Mouse (Mus musculus) right cerebral cortex, postnatal 10 days (tissue): ENCODE measurements at regions not wholly inside any gene's neighbourhood (a gene's known extent, or its start where the extent isn't known, plus 50 kb on each side); places are given as distances from the start of the nearest gene placed in this dataset.
A peak's percentile ranks its signal among the peaks of the same experiment; 100 is the strongest.

Experiments used
- DNase-seq, 2 experiments: peaks; one replicate each; pipeline ENCODE4 v3.0.0; 2021; ENCODE audit warnings: low spot score in 2 of 2

DNA sequence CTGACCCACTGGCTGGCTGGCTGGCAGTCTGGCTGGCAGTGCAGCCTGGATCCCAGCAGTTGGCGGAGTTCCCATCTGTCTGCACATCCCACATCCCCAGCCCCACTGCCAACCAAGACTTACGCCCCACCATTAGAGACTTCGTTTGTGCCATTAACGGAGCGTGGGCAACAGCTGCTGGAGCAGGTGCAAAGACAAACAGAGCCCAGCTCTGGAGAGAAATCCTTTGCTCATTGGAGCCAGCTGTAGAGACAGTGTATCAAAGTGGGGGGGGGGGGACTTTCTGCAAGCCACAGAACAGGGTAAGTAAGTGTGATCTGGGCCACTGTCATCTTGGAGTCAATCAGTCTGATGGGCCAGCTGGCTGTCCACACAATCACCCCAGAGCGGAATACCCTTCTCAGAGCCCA lies 52.3 kb downstream of the Rplp1 start:
- DNase-seq = peak; percentile 90 to 93

DNA sequence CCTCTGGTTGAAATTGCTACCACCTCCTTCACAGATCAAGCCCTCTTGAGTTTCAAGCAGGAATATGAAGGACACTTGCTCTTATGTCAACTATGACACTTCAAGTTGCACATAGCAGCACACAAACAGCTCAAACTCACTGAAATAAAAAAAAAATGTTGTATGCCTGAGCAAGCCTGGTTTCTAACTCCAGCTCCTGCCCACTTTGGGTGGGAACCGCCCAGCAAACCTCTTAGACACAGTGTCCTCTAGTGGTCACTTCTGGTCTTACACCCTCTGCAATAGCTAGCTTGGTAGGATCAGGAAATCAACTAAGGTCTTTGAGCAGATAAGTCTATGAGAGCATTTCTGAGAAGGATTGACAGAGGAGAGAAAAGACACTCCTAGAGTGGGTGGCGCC lies 54.2 kb downstream of the Rplp1 start:
- peak; percentile 70 to 80 for DNase-seq

DNA sequence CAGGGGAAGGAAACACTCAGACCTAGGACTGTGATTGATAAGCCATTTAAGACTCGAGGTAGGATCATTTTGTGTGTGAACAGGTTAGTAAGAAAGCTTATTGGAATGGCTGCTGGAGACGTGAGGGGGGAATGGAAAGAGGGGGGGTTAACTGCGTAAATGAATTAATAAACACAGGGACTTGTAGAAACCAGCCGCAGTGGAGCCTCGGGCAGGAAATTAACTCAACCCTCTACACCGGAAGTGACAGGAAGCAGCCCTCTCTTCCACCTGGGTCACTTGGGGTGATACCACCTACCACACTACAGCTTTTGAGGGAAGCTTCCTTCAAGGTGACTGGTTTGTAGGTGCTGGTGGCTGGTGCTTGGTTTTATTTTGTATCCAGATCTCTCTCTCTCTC lies 54.9 kb downstream of the Rplp1 start:
- DNase-seq = no peak

DNA sequence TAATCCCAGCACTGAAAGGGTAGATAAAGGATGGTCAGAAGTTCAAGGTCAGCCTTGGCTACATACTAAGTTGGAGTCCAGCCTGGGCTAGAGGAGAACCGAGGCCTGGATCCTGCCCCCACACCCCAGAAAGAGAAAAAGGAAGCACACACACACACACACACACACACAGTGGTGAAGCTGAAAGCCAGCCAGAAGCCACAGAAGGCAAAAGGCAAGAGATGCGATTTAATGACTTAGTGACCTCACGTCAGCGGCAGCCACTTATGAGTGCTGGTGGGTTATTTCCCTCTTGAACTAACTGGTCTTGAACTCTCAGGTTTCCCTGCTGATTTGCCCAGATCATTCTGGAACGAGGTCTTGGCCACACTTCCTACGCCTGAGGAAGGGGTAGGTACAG lies 56.5 kb downstream of the Rplp1 start:
- DNase-seq = no peak

DNA sequence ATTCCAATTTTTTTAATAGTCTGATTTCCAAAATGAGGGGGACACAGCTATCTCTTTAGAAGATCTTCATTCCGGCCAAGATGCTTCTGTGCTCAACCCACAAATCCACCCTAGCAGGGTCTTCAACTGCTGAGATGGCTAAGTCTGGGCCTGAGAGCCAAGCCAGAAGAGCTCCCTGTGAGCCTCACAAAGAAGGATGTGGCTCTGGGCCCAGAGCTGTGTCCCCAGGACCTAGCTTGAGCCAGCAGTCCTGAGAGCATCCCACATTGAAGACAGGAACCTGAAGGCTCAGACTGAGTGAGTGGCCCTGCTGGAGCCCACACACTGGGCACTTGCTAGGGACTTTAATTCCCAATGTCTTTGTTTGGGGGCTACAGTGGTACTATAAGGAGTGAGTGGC lies 57.7 kb downstream of the Rplp1 start:
- DNase-seq = no peak

DNA sequence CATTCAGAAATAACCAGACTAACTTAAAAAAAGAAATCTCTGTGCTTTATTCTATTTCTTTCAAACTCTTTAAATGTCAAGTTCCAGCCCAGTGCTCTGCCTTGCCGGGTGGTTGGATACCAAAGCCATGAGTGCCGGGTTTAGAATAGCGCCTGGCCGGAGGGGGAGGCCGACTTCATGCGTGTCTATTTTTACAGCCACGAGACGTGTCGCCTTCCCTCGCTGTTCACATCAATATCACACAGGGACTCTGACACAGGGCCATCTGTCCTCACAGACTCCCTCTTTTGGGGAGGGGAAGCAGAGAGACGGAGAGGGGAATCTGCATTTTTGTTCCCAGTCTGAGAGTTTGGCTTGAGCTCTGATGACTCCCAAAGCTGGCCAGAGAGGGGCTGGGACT lies 58.7 kb downstream of the Rplp1 start:
- peak; percentile 68 to 86 for DNase-seq

DNA sequence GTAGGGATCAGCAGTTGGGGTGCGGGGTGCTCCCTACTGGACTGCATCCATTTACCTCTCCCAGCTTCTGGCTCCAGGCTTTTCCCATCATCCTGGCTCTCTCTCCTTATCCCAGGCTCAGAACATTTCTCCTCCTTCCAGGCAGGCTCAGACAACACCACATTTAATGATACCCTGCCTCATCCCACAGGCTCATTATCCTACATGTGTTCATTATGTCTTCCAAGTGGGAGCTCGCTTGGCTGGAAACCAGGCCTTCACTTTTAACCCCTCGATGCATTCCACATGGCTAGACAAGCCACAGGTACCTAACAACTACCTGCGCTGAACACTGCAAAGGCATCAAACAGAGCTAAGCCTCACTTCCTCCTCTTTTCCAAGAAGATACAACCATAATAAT lies 60.5 kb downstream of the Rplp1 start:
- no peak for DNase-seq

DNA sequence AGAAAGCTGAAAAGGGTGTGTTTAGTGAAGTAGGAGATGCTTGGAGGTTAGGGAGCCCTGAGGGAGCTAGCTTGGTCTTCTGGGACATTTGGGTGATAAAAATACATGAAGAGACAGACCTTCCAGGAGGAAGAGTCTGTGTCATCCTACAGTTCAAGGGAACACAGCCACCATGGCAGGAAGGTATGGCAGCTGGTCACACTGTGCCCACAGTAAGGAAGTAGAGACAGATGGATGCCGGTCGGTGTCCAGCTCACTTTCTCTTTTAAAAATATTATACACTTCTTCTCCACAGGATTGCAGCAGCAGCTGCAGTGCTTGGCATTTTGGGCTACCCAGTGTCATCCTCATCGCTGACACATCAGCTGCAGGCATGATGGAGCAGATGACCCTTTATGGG lies 63.0 kb downstream of the Rplp1 start:
- DNase-seq = no peak

DNA sequence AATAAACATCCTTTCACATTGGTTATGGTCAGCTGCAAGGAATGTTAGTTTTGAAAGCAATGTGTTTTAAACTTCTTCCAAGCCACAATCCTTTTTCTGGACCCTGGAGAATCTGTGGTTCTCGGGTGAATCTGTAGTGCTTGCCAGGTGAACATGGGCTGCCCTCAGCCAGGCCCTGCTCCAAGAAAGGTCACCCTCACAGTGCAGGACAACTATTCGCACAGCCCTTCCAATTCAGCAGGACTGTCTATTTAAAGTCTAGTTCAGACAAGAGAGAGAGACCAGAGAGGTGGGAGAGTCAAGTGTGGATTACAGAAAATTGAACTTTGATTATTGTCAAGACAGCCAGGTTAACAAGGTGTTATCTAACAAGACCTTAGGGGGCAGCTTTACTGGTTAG lies 65.9 kb downstream of the Rplp1 start:
- no peak for DNase-seq

DNA sequence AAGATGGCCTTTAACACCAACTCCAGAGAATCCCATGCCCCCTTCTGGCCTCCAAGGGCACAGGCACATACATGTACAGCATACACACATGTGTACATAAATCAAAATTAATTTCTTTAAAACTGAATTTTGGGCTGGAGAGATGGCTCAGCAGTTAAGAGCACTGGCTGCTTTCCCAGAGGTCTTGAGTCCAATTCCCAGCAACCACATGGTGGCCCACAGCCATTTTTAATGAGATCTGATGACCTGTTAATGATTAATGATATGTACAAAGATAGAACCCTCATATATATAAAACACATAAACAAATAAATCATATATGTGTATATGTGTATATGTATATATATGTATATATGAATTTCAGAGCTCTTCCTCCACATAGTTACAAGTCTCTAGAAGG lies 66.8 kb downstream of the Rplp1 start:
- DNase-seq = no peak

DNA sequence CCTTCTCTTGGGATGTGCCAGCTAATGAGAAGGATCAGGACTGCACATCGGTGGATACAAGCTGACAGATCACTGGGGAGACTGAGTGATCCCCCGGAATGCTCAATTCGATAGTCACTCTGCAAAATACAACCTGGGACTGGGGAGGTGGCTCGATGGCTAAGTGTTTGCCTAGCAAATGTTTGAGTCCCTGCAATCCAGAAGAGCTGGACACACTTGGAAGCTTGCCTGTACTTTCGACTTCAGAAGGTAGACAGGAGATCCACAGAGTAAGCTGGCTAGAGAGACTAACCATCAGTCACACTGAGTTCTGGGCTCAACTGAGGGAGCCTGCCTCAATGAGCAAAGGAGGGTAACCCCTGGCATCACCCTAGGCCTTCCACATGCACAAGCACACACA lies 69.7 kb downstream of the Rplp1 start:
- no peak for DNase-seq

DNA sequence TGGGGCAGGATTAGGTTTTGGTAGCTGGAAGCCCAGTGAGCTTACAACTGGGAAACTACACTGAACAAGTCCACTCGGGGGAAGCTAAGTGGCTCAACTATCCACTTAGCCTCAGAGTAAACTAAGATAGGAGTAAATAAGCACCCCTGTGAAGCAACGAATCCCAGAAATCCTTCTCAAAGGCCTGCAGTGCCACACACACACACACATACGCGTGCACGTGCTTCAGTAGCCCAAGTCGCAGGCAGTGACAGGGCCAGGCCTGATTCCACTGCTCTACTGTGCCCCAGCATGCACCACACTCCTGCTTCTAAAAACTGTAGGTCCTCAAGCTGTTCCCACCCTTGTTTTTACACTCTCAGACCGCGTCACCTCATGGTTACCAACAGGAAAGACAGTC lies 70.2 kb downstream of the Rplp1 start:
- DNase-seq = no peak

DNA sequence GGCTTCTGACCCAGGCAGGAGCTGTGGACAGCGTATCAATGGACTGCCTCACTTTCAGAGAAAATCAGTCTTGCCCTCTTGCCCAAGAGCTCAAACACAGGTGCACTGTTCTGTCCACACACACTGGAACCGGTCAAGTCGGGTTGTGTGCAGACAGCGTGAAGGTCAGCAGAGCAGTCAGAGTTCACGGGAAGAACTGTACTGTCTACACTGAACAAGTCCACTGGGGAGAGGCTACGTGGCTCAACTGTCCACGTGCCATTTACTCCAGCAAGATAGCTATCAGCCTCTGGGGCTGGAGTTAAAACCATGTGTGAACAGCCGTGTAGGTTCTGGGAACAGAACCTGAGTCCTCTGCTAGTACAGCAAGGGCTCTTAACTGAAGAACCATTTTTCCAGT lies 70.8 kb downstream of the Rplp1 start:
- DNase-seq = no peak

DNA sequence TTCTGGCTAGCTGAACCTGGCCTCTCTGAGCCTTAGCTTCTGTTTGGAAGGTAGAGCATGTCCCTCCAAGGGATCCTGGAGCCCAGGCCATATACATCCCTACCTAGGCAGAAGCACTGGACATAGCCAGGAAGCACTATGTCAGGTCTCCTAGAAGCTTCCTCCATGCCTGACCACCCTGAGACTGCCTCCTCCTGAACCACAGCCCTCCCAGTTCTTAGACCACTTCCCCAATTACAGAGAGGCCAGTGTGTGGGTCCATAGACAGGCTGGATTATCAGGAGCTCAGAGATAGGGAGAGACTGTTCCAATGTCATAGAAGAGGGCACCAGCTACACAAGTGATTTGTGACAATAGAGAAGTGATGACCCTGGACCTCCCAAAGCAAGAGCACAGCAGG lies 72.0 kb downstream of the Rplp1 start:
- no peak for DNase-seq

DNA sequence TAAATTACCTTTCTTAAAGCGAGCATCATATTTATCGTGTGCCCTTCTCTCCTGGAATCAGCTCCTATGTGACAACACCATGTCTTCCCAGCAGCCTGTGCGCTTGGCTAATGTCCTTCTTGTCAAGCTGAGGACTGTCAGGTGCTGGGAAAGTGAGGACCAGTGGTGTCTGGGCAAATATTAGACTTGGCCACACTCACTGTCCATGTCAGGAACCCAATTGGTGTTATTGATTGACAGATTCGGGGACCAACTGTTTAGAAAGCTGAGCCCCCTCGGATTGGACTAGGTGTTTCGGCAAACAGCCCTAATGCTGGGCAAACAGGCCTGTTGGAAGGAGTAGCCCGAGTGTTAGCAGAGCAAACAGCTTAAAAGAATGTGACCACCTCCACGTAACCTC lies 73.1 kb downstream of the Rplp1 start:
- no peak for DNase-seq

DNA sequence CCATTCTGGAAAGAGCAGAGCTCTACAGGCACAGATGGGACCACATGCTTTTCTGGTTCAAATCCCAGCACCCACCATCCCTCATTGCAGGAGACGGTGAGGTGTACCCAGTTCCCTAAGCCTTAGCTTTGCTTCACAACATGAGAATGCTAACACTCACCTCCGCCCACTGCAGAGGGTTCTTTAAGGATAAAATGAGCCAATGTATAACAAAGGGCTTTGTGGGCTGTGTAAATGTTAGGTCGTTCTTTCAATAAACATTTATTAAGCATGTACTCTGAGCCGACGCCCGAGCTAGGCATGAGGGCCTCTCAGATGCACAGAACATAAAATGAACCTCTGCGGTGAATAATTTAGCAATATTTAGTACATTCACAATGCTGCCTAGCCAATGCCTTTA lies 74.0 kb downstream of the Rplp1 start:
- no peak for DNase-seq

DNA sequence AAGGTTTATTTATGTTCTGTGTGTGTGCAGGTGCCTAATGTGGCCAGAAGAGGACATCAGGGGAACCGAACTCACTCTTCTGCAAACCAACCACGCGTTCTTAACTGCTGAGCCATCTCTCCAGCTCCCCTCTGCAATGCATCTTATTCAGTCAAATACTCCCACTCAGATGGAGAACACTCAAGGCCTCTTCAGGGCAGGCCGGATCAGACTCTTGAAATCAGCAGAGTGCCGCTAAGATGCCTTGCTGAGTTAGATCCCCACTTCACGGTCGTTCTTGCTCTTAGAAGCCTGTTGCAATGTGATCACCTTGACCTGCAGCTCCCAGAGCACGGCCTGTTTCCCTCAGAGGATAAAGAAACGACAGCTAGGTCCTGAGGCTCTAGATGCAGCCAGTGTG lies 81.1 kb downstream of the Rplp1 start:
- no peak for DNase-seq

DNA sequence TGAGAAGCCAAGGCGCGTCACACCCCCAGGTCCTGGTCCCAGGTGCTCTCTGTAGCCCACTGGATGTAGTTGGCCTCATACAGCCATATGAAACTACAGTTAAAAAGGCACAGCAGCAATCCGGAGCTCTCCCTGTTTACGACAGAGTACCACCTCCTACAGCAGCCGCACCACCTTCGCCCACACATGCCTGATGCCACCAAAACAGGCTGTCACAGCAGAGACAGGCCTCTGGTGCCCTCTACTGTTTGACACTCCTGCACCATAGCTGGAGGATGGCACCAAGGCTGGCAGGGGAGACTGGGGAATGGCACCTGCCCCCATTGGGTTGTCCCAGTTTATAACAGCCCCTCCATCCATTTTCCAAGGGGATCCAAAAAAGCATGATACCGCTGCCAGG lies 84.1 kb downstream of the Rplp1 start:
- peak; percentile 90 to 91 for DNase-seq

DNA sequence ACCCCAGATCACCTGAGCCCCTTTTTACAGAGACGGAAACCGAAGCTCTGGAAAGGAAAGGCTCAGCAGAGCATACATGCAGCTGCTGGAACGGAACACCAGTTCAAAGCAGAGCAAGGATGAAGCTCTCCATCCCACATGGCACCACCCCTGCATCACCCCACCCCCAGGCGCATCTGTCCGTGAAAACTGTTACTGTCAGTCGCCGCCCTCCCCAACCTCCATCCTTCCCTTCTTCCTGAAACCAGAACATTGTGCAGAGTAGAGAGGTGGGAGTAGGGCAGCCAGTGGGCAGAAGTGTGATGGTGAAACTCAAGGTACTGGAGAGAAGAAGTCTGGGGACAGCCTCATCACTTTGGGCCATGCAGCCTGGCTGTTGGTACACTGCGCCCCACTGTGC lies 84.6 kb downstream of the Rplp1 start:
- DNase-seq = no peak

DNA sequence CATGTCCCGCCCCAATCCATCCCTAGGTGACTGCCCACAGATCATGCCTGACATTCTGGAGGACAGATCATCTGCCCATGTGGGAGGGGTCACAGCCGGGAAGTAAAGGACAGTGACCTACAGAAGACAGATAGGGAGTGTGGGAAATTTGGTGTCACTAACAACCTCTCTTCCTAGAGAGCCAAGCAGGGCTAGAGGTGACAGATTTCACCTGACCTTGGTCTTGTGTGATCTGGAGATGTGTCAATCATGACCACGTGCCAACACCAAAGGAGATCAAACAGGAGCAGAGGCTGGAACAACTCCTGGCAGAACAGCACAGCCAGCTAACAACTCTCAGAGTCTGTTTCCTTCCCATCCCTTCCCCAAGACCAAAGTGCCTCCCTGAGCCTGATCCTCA lies 85.0 kb downstream of the Rplp1 start:
- no peak for DNase-seq

DNA sequence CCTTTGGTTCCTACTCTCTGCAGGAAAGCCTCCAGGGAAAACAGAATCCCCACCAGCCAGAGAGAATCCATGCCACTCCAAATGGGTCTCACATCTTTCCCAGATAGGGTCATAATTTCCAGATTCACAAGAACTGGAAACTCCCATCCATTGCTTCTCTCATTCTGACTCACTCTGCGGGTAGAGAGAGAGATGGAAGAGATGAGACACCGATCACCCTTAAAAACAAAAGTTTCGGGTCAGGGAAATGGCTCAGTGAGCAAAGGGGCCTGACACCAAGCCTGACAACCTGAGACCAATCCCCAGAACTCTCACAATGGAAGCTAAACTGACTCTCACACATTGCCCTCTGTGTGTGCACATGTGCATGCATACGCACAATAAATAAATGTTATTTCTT lies 86.6 kb downstream of the Rplp1 start:
- DNase-seq = no peak

DNA sequence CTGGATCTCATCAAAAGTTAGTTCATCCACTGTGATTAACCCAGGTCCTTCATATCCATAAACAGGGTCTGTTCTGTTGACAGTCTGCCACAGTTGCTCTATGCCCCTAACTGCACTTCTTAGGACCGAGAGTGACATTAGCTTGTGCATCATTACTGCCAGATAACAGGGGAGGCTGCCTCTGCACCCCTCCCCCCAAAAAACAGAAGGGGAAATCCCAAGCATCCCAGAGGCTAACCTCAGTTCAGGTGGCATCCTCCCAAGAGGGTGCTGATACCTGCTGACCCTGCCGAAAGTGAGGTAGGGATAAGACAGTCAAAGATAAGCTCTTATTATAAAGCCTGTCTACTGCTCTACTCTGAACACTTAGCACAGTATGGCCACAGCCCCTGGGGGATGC lies 87.3 kb downstream of the Rplp1 start:
- DNase-seq = no peak

DNA sequence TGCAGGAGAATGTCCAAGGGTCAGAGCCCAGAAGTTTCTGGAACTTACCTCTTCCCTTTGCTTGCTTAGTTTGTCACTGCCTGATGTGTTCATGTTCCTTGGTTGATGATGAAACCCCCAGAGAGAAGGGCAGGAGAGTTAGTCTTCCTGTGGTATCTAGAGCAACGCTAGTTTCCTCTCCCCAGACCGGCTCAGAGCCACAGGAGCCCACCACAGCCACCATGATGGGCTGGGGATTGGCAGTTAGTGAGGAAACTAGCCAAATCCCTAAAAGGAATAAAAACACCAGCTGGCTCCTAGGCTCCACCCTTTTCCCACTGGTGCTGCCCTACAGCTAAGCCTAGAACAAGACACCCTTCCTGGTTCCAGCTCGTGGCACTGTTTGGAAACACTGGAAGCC lies 87.9 kb downstream of the Rplp1 start:
- no peak for DNase-seq

DNA sequence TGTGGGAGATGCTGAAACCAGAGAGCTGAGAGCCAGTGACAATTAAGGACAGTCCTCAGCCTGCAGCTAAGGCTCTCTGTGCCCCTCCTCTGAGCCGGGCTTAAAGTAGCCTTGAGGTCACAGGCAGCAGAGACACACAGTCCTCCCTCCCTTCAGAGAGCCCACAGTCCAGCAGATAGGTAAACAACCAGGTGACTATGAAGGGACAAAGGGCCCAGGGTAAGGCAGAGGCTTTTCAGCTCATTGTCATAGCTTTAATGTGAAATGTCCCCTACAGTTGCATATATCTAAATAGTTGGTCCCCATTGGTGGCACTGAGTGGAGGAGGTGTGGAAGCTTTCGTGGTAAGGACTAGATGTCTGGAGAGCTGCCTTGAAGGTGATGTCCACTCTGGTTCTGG lies 88.5 kb downstream of the Rplp1 start:
- DNase-seq = no peak

DNA sequence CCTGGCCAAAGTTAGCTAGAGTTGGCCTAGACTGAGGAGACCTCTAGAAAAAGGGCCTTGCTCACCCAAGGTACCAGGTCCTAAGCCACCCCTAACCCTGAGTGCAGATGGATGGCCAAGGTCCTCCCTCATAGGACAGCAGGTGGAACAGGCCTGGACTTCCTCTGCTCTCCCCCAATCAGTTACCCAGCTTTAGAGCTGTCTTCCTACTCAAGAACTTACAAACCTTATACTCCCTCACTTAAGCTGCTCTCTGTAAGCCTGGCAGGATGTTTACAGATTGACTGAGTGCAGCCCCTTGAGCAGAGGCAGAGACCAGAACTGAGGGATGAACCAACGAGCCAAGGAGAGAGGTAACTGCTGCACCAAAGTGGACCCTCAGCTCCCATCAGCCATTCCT lies 94.5 kb downstream of the Rplp1 start:
- no peak for DNase-seq
